Mouse (Mus musculus): Measurements from ENCODE around the gene Sulf2. TPM values are rescaled to one million over a fixed set of nuclear protein-coding genes. Genes with fewer than 3 reads are reported as not detected.

Sulf2 gene
- polyA plus RNA-seq, 1 experiment from 2014 or later = 87.6 TPM

DNA sequence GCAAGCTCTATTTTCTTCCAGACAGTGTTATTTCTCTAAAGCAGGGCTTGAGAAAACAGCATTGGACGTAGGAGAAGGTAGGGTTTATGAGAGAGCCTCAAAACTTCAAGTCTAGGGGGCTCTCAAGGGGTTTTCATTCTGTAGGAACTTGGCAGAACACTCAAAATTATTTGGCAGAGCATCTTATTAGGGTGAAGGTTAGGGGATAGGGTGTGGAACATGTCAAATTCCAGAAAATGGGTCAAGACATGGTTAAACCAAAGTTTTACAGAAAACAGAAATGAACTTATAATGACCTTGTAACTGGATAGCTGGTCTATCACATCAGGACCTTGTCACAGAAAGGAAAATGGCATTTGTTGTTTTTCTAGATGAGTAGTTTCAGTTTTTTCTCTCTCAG, 93.5 kb downstream of the Sulf2 start:
- no peak overlapping the region for H3K9ac ChIP-seq (ENCODE audit: low read length)
- no peak overlapping the region for H3K4me2 ChIP-seq
- H3K4me1 ChIP-seq (ENCODE audit: control insufficient read depth, insufficient read depth, low read length) = no peaks in the 10 kb centered on the region
- H3K36me3 ChIP-seq (ENCODE audit: control insufficient read depth, insufficient read depth, low read length) = peaks cover 10% of the 10 kb centered on the region
- 80% methylated on average over 1 of the region's 1 CpGs for WGBS
- H3K4me3 ChIP-seq (ENCODE audit: low read depth, low read length) = no peak overlapping the region
- no peaks in the 10 kb centered on the region for H3K9me3 ChIP-seq (ENCODE audit: control insufficient read depth, low read length)
- H3K27me3 ChIP-seq (ENCODE audit: control insufficient read depth, insufficient read depth, low read length) = no peaks in the 10 kb centered on the region
- no peak for DNase-seq (ENCODE audit: low spot score, missing footprints)
- ATAC-seq (ENCODE audit: low FRiP score) = no peak
- H3K27ac ChIP-seq (ENCODE audit: low read depth, low read length) = no peak overlapping the region

DNA sequence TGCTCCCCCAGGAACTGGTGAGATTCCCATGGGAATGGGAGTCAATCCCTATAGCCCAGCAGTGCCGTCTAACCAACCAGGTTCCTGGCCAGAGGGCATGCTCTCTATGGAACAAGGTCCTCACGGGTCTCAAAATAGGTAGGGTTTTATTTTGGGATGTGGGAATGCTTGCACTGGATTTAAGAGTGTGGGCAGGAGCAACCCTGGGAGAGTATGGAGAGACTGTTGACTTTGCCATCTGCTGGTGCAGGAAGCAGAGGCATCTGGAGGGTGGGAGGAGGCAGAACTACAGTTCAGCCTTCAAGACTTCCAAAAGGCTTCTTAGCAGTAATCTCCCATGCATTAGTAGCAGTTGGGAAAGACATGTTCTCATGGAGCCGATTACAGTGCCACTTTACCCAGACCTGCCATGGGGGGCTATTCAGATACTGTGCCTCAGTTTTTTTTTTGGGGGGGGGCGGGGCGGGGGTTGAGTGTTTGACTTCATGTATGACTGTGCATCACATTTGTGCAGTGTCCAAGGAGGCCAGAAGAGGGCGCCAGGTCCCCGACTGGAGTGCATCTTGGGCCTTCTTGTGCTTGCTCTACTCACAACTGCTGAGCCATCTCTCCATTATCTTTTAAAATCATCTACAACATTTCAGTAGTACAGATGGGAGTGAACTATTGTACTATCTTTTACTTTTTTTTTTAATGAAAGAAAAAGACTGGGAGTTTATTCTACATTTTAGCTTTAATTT, 95.6 kb downstream of the Sulf2 start:
- 81% methylated on average over 7 of the region's 7 CpGs for WGBS

DNA sequence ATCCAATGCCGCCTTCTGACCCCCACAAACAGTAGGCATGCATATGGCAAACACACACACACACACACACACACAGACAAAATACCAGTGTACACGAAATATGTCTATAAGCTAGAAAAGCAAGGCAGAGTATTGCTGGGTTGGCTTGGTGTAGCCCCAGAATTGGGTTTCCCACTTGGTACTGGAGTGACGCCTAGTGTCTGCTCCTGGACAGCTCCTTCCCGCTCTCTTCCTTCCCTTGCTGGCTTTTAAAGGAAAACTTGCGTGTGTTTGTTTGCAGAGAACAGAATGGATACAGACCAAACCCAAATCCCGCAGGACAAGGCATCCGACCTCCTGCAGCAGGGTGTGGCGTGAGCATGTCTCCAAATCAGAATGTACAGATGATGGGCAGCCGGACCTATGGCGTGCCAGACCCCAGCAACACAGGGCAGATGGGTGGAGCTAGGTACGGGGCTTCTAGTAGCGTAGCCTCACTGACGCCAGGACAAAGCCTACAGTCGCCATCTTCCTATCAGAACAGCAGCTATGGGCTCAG, 101.4 kb downstream of the Sulf2 start:
- H3K9me3 ChIP-seq (ENCODE audit: control insufficient read depth, low read length) = no peaks in the 10 kb centered on the region
- DNase-seq (ENCODE audit: low spot score, missing footprints) (no peak), ATAC-seq (ENCODE audit: low FRiP score) (no peak)
- no peak overlapping the region for H3K4me3 ChIP-seq (ENCODE audit: low read depth, low read length)
- H3K27me3 ChIP-seq (ENCODE audit: control insufficient read depth, insufficient read depth, low read length) = no peaks in the 10 kb centered on the region
- WGBS = 93% methylated on average over 14 of the region's 14 CpGs
- no peak overlapping the region for H3K9ac ChIP-seq (ENCODE audit: low read length)
- no peak overlapping the region for H3K27ac ChIP-seq (ENCODE audit: low read depth, low read length)
- no peaks in the 10 kb centered on the region for H3K4me1 ChIP-seq (ENCODE audit: control insufficient read depth, insufficient read depth, low read length)
- no peak overlapping the region for H3K4me2 ChIP-seq
- peaks cover 11% of the 10 kb centered on the region for H3K36me3 ChIP-seq (ENCODE audit: control insufficient read depth, insufficient read depth, low read length)

More for the DNA sequence above, 95.6 kb downstream of the Sulf2 start:
- H3K9ac ChIP-seq (ENCODE audit: low read length) = no peak overlapping the region
- H3K4me2 ChIP-seq = no peak overlapping the region
- no peaks in the 10 kb centered on the region for H3K27me3 ChIP-seq (ENCODE audit: control insufficient read depth, insufficient read depth, low read length)
- peaks cover 10% of the 10 kb centered on the region for H3K36me3 ChIP-seq (ENCODE audit: control insufficient read depth, insufficient read depth, low read length)
- DNase-seq (ENCODE audit: low spot score, missing footprints) (peak; percentile 89), ATAC-seq (ENCODE audit: low FRiP score) (no peak)
- H3K4me1 ChIP-seq (ENCODE audit: control insufficient read depth, insufficient read depth, low read length) = no peaks in the 10 kb centered on the region
- H3K9me3 ChIP-seq (ENCODE audit: control insufficient read depth, low read length) = no peaks in the 10 kb centered on the region
- no peak overlapping the region for H3K27ac ChIP-seq (ENCODE audit: low read depth, low read length)
- no peak overlapping the region for H3K4me3 ChIP-seq (ENCODE audit: low read depth, low read length)

DNA sequence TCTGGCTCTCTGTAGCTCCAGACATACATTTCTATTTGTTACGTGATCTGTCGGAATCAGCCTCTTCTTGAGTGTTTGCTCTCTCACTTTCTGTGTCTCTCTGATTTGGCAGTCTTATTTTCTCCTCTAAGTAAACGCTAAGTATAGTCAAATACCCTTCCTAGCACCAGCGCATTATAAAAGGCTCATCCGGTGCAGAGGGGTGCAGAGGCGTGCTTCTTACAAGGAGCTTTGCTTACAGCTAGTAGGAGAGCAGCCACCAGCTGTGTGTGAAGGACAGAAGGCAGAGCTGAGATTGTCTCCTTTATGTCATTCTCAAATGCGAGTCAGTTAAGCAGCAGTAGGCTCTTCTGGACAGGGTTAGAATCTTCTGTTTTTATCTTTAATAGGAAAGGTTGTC, 103.5 kb downstream of the Sulf2 start:
- 92% methylated on average over 7 of the region's 7 CpGs for WGBS
- no peak overlapping the region for H3K4me3 ChIP-seq (ENCODE audit: low read depth, low read length)
- DNase-seq (ENCODE audit: low spot score, missing footprints) = no peak
- H3K9ac ChIP-seq (ENCODE audit: low read length) = no peak overlapping the region
- H3K27ac ChIP-seq (ENCODE audit: low read depth, low read length) = no peak overlapping the region
- H3K4me2 ChIP-seq = no peak overlapping the region
- H3K9me3 ChIP-seq (ENCODE audit: control insufficient read depth, low read length) = no peaks in the 10 kb centered on the region
- H3K36me3 ChIP-seq (ENCODE audit: control insufficient read depth, insufficient read depth, low read length) = peaks cover 9% of the 10 kb centered on the region
- no peak for ATAC-seq (ENCODE audit: low FRiP score)
- no peaks in the 10 kb centered on the region for H3K4me1 ChIP-seq (ENCODE audit: control insufficient read depth, insufficient read depth, low read length)
- no peaks in the 10 kb centered on the region for H3K27me3 ChIP-seq (ENCODE audit: control insufficient read depth, insufficient read depth, low read length)

DNA sequence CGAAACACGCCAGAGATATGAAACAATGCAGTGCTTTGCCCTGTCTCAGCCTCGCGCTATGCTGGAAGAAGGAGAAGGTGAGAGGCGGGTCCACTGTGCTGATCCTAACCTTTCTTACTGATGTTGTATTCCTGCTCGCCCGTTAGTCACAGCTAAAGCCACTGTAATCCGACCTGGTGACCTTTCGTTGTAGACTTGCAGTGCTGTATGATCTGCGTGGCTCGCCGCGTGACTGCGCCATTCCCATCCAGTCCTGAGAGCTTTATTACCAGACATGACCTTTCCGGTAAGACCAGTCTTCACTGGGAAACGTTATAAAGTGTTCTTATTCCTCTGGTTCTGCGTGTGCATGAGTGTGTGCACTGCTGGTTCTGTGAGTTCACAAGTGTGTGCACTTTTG, 104.0 kb downstream of the Sulf2 start:
- Histone ChIP-seq H3K9me3 (ENCODE audit: control insufficient read depth, low read length) (no peaks in the 10 kb centered on the region), H3K36me3 (ENCODE audit: control insufficient read depth, insufficient read depth, low read length) (peaks cover 9% of the 10 kb centered on the region), H3K4me2 (no peak overlapping the region), H3K27ac (ENCODE audit: low read depth, low read length) (no peak overlapping the region), H3K4me1 (ENCODE audit: control insufficient read depth, insufficient read depth, low read length) (no peaks in the 10 kb centered on the region), H3K27me3 (ENCODE audit: control insufficient read depth, insufficient read depth, low read length) (no peaks in the 10 kb centered on the region), H3K4me3 (ENCODE audit: low read depth, low read length) (no peak overlapping the region), H3K9ac (ENCODE audit: low read length) (no peak overlapping the region)
- no peak for ATAC-seq (ENCODE audit: low FRiP score)
- WGBS = 94% methylated on average over 17 of the region's 17 CpGs
- no peak for DNase-seq (ENCODE audit: low spot score, missing footprints)

DNA sequence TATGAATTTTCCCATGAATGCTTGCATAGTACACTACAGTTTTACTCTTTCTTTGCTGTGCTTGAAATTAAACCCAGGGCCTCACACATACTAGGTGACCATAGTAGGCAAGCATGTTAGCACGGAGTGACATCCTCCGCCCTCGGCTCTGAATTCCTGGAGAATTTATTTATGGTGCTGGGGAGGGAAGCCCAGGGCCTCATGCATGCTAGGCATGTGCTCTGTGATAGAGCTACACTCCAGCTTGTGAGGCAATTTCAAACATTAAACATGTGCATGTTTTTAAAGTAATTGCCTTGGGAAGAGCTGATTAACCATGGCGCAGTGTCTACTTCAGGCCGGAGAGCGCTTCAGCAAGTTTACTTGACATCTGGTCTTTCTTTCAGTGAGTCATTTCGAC, 106.6 kb downstream of the Sulf2 start:
- Histone ChIP-seq H3K27ac (ENCODE audit: low read depth, low read length) (no peak overlapping the region), H3K9me3 (ENCODE audit: control insufficient read depth, low read length) (no peaks in the 10 kb centered on the region), H3K4me2 (no peak overlapping the region), H3K9ac (ENCODE audit: low read length) (no peak overlapping the region), H3K36me3 (ENCODE audit: control insufficient read depth, insufficient read depth, low read length) (peaks cover 9% of the 10 kb centered on the region), H3K4me3 (ENCODE audit: low read depth, low read length) (no peak overlapping the region), H3K27me3 (ENCODE audit: control insufficient read depth, insufficient read depth, low read length) (no peaks in the 10 kb centered on the region), H3K4me1 (ENCODE audit: control insufficient read depth, insufficient read depth, low read length) (no peaks in the 10 kb centered on the region)
- no peak for ATAC-seq (ENCODE audit: low FRiP score)
- 88% methylated on average over 7 of the region's 7 CpGs for WGBS
- DNase-seq (ENCODE audit: low spot score, missing footprints) = no peak

DNA sequence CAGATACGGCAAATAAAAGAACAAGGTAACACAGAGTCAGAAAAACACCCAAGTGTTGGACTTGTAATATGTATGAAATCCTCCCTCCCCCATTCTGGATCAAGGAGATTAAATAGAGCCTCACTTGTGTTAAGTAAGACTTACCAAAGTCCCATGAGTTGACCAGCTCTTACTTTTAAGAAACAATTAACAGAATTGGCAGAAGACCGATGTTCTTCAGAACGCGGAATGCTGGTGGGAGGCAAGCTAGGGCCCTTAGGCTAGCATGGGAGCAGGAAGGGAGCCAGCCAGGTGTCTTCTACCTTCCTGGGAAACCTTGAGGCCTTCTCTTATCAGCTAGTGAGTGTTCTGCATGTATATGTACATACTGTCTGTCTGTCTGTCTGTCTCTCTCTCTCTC, 107.5 kb downstream of the Sulf2 start:
- Histone ChIP-seq H3K9me3 (ENCODE audit: control insufficient read depth, low read length) (no peaks in the 10 kb centered on the region), H3K4me2 (no peak overlapping the region), H3K4me3 (ENCODE audit: low read depth, low read length) (no peak overlapping the region), H3K27me3 (ENCODE audit: control insufficient read depth, insufficient read depth, low read length) (no peaks in the 10 kb centered on the region), H3K36me3 (ENCODE audit: control insufficient read depth, insufficient read depth, low read length) (peaks cover 9% of the 10 kb centered on the region), H3K4me1 (ENCODE audit: control insufficient read depth, insufficient read depth, low read length) (no peaks in the 10 kb centered on the region), H3K9ac (ENCODE audit: low read length) (no peak overlapping the region), H3K27ac (ENCODE audit: low read depth, low read length) (no peak overlapping the region)
- no peak for DNase-seq (ENCODE audit: low spot score, missing footprints)
- WGBS = 93% methylated on average over 4 of the region's 4 CpGs
- ATAC-seq (ENCODE audit: low FRiP score) = no peak

DNA sequence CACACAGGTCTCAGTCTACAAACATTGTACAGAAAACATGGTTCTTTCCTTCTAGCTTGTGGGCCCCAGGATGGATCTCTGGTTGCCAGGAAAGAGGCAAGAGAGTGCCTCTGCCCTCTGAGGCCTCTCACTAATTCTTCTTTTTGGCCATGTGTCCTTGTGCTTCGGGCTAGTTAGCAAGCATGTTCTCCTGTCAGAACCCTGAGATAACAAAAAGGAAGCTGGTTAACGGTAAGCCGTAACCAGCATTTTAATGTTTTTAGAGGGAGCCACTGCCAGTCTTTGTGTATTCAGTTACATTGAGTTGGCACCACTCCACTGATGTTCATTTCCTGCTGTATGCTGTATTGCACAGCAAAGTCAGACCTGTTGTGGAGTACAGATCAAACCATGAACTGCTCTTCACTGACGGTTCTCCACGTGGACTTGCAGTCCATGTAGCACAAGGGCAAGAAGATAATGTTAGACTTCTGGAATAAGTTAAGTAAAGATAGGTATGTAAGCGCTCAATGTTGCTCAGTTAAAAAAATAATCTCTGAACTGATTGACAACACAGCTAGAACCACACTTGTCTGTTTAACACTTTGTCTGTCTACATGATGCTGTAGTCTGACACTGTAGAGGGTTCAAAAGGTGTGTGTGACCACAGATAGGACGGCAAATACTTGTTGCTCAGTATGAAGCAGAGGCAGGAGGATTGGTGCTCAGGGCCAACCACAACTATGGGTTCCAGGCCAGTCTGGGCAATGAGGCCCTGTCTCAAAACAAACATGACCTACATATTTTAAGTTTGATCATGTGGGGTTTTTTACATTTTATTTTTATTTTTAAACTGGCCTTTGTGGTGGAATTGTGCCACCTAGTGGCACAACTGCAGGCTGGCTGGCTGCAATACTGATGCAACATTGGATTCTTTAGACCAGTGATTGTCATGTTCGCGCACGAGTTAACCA, 109.6 kb downstream of the Sulf2 start:
- peak; percentile 86 for DNase-seq (ENCODE audit: low spot score, missing footprints)
- H3K9ac ChIP-seq (ENCODE audit: low read length) = no peak overlapping the region
- peaks cover 3% of the 10 kb centered on the region; the same call in 1 of the 2 replicates for H3K4me1 ChIP-seq (ENCODE audit: control insufficient read depth, insufficient read depth, low read length)
- ATAC-seq (ENCODE audit: low FRiP score) = no peak
- H3K27me3 ChIP-seq (ENCODE audit: control insufficient read depth, insufficient read depth, low read length) = no peaks in the 10 kb centered on the region
- peaks cover 4% of the 10 kb centered on the region for H3K36me3 ChIP-seq (ENCODE audit: control insufficient read depth, insufficient read depth, low read length)
- H3K4me2 ChIP-seq = no peak overlapping the region
- no peak overlapping the region for H3K4me3 ChIP-seq (ENCODE audit: low read depth, low read length)
- no peaks in the 10 kb centered on the region for H3K9me3 ChIP-seq (ENCODE audit: control insufficient read depth, low read length)
- H3K27ac ChIP-seq (ENCODE audit: low read depth, low read length) = no peak overlapping the region
- WGBS = 82% methylated on average over 10 of the region's 10 CpGs

DNA sequence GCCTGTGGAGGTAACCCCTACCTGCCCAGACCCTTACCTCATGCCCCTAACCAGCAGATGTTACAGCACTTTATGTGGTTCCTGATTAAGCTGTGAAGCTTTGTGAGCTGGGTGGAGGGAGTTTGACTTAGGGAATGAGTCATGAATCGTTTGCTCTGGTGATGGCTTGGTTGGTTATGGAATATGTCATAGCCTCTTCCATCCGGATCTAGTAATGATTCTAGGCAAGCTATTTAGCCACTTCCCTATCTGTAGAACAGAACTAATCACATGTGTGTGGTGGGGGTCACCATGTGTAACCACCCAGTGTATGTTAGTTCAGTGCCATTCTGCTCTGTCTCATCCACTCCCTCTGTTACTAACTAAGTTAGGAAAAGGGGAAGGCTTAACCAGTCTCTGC, 110.5 kb downstream of the Sulf2 start:
- ATAC-seq (ENCODE audit: low FRiP score) = no peak
- DNase-seq (ENCODE audit: low spot score, missing footprints) = no peak
- Histone ChIP-seq H3K27me3 (ENCODE audit: control insufficient read depth, insufficient read depth, low read length) (no peaks in the 10 kb centered on the region), H3K4me2 (no peak overlapping the region), H3K9ac (ENCODE audit: low read length) (no peak overlapping the region), H3K36me3 (ENCODE audit: control insufficient read depth, insufficient read depth, low read length) (peaks cover 4% of the 10 kb centered on the region), H3K4me1 (ENCODE audit: control insufficient read depth, insufficient read depth, low read length) (peaks cover 3% of the 10 kb centered on the region; the same call in 1 of the 2 replicates), H3K9me3 (ENCODE audit: control insufficient read depth, low read length) (no peaks in the 10 kb centered on the region), H3K27ac (ENCODE audit: low read depth, low read length) (no peak overlapping the region), H3K4me3 (ENCODE audit: low read depth, low read length) (no peak overlapping the region)
- WGBS = 87% methylated on average over 2 of the region's 2 CpGs

Measured in midbrain, embryonic 11.5 days (tissue).